Mouse (Mus musculus): ENCODE data around the gene Snx19.

Snx19 gene

GRCm38 (mm10) chr9:30482116-30482515 is 55.2 kb downstream of the Snx19 start:
- no peak for DNase-seq (ENCODE audit: low spot score in 2 of 2)

GRCm38 (mm10) chr9:30484183-30484582 is 57.3 kb downstream of the Snx19 start:
- no peak for DNase-seq (ENCODE audit: low spot score in 2 of 2)

GRCm38 (mm10) chr9:30485161-30485560 is 58.3 kb downstream of the Snx19 start:
- no peak for DNase-seq (ENCODE audit: low spot score in 2 of 2)

- no peak for DNase-seq (ENCODE audit: low spot score in 2 of 2)
These were observed 61.5 kb downstream of the Snx19 start for GRCm38 (mm10) chr9:30488384-30488783.

GRCm38 (mm10) chr9:30494446-30494845 is 67.5 kb downstream of the Snx19 start:
- DNase-seq (ENCODE audit: low spot score in 2 of 2) = no peak

GRCm38 (mm10) chr9:30508966-30509365 is 82.1 kb downstream of the Snx19 start:
- DNase-seq (ENCODE audit: low spot score in 2 of 2) = no peak

GRCm38 (mm10) chr9:30515953-30516352 is 89.0 kb downstream of the Snx19 start:
- DNase-seq (ENCODE audit: low spot score in 2 of 2) = no peak

All from frontal cortex, postnatal 36 days (tissue).